Mouse (Mus musculus): ENCODE data around the gene Il13. TPM values are rescaled to one million over a fixed set of nuclear protein-coding genes. Genes with fewer than 3 reads are reported as not detected.

The Il13 gene
- total and polyA plus RNA-seq, 3 experiments = not detected

DNA sequence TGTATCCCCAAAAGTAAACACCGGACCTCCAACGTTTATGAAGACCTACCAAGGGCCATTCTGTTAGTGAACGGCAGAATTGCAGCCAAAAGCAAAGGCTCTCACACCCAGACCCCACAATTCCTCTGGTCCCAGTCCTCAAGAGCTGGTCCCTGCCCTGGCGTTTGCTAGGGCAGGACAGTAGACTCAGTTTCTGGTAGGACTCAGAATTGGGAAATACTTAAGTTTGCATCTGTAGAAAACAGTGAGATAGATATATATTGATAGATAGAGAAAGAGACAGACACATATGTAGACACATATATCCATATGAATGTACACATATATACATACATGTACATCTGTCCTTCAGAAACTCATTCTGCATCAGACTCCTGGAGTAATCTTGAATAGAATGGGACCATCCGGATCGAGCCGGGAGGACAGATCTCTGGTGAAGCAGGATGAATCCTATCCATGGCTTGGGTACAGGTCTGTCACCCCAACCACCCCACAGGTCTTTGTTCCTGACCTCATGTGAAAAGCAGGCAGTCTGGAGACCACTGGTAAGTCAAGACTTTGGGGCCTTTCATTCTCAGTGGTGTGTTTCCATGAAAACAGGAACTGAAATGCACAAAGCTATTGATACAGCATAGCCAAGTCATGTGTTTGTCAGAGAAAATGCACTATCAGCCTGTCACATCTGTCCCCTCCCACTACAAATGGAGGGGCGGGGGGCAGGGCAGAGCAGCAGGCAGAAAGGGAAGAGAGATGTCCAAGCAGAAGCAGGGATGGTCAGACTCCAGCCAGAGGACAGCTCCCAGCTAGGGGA is 17.5 kb downstream of the Il13 start (continued):
- TF ChIP-seq MYB (IDR thresholded peaks at IDR 0.05; ENCODE audit: low read depth, low read length) (no peak), ZNF384 (IDR thresholded peaks at IDR 0.05; ENCODE audit: low read depth, low read length) (no peak), POLR2AphosphoS2 (IDR thresholded peaks at IDR 0.05; ENCODE audit: low read length) (peak; percentile 97), GATA1 (IDR thresholded peaks at IDR 0.05; ENCODE audit: low read depth, low read length) (peak; percentile 92), MXI1 (IDR thresholded peaks at IDR 0.05; ENCODE audit: low read depth, low read length) (peak; percentile 96), CTCF (IDR thresholded peaks at IDR 0.05 in 2 of 3, conservative IDR thresholded peaks at IDR 0.05 in 1 of 3; ENCODE audit: control insufficient read depth in 1 of 3, insufficient read depth in 1 of 3, low read depth in 2 of 3, low read length in 3 of 3, poor library complexity in 1 of 3, severe bottlenecking in 1 of 3) (no peak), E2F4 (IDR thresholded peaks at IDR 0.05; ENCODE audit: borderline replicate concordance, low read depth, low read length) (no peak), MYC (IDR thresholded peaks at IDR 0.05; ENCODE audit: low read depth, low read length) (peak; percentile 90), CHD2 (IDR thresholded peaks at IDR 0.05; ENCODE audit: low read length) (peak; percentile 66), JUND (IDR thresholded peaks at IDR 0.05; ENCODE audit: low read depth, low read length) (no peak), ETS1 (IDR thresholded peaks at IDR 0.05; ENCODE audit: low read depth, low read length) (peak; percentile 97), NELFE (IDR thresholded peaks at IDR 0.05; ENCODE audit: low read depth, low read length) (peak; percentile 92), ZC3H11A (IDR thresholded peaks at IDR 0.05; ENCODE audit: low read depth, low read length) (no peak), TBP (IDR thresholded peaks at IDR 0.05; ENCODE audit: low read depth, low read length) (peak; percentile 95), POLR2A (IDR thresholded peaks at IDR 0.05; ENCODE audit: control insufficient read depth in 1 of 2, insufficient read depth in 1 of 2, low read depth in 1 of 2, low read length in 2 of 2, poor library complexity in 1 of 2) (peak; percentile 75 to 82; a peak in 3 of 4 replicates), MAX (IDR thresholded peaks at IDR 0.05; ENCODE audit: low read length) (peak; percentile 88), NRF1 (IDR thresholded peaks at IDR 0.05; ENCODE audit: insufficient read depth, low read depth, low read length, poor library complexity, severe bottlenecking) (0 out of 2 replicates have a peak, but pooled peaks have one; percentile 25), CHD1 (IDR thresholded peaks at IDR 0.05; ENCODE audit: low read depth, low read length) (peak; percentile 48; the same call in 1 of the 2 replicates), USF2 (IDR thresholded peaks at IDR 0.05; ENCODE audit: borderline replicate concordance in 1 of 2, insufficient read depth in 1 of 2, low read depth in 1 of 2, low read length in 2 of 2) (no peak), ZMIZ1 (IDR thresholded peaks at IDR 0.05; ENCODE audit: low read depth, low read length) (peak; percentile 97), USF1 (IDR thresholded peaks at IDR 0.05; ENCODE audit: low read depth, low read length) (peak; percentile 85), SIN3A (IDR thresholded peaks at IDR 0.05; ENCODE audit: low read length) (peak; percentile 99)

DNA sequence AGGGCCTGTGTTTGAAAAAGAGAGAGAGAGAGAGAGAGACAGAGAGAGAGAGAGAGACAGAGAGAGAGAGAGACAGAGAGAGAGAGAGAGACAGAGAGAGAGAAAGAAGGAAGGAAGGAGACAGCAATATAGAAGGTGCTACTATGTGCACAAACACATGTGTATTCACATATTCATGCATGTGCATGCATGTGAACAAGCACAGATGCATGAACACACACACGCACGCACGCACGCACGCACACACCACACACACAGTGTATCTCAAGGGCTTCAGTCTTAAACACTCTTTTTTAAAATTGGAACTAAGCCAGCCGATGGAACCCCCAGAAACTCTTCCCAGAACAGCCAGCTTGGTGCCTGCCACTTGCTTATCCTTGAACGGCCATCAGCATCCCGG is 18.9 kb downstream of the Il13 start:
- TF ChIP-seq RAD21 (IDR thresholded peaks at IDR 0.05; ENCODE audit: low read depth, low read length) = no peak
- TF ChIP-seq E2F4 (IDR thresholded peaks at IDR 0.05; ENCODE audit: borderline replicate concordance, low read depth, low read length) = no peak
- no peak for TF ChIP-seq ETS1 (IDR thresholded peaks at IDR 0.05; ENCODE audit: low read depth, low read length)
- no peak for TF ChIP-seq EP300 (IDR thresholded peaks at IDR 0.05; ENCODE audit: low read depth in 1 of 2, low read length in 2 of 2)
- no peak for TF ChIP-seq POLR2A (IDR thresholded peaks at IDR 0.05; ENCODE audit: control insufficient read depth in 1 of 2, insufficient read depth in 1 of 2, low read depth in 1 of 2, low read length in 2 of 2, poor library complexity in 1 of 2)
- no peak for TF ChIP-seq POLR2AphosphoS2 (IDR thresholded peaks at IDR 0.05; ENCODE audit: low read length)
- TF ChIP-seq JUND (IDR thresholded peaks at IDR 0.05; ENCODE audit: low read depth, low read length) = no peak
- TF ChIP-seq MYC (IDR thresholded peaks at IDR 0.05; ENCODE audit: low read depth, low read length) = 0 out of 2 replicates have a peak, but pooled peaks have one; percentile 22
- TF ChIP-seq SIN3A (IDR thresholded peaks at IDR 0.05; ENCODE audit: low read length) = peak; percentile 13; the same call in 1 of the 2 replicates
- TF ChIP-seq TAL1 (IDR thresholded peaks at IDR 0.05; ENCODE audit: low read length) = no peak
- TF ChIP-seq ZNF384 (IDR thresholded peaks at IDR 0.05; ENCODE audit: low read depth, low read length) = peak; percentile 20; the same call in 1 of the 2 replicates
- no peak for TF ChIP-seq MEF2A (IDR thresholded peaks at IDR 0.05; ENCODE audit: extremely low read depth, insufficient replicate concordance, low read depth, low read length, poor library complexity, severe bottlenecking)
- TF ChIP-seq ZC3H11A (IDR thresholded peaks at IDR 0.05; ENCODE audit: low read depth, low read length) = no peak
- TF ChIP-seq RCOR1 (IDR thresholded peaks at IDR 0.05; ENCODE audit: low read depth, low read length) = no peak
- TF ChIP-seq HCFC1 (IDR thresholded peaks at IDR 0.05; ENCODE audit: low read depth, low read length) = no peak
- TF ChIP-seq NRF1 (IDR thresholded peaks at IDR 0.05; ENCODE audit: insufficient read depth, low read depth, low read length, poor library complexity, severe bottlenecking) = no peak
- peak; percentile 53 for TF ChIP-seq MXI1 (IDR thresholded peaks at IDR 0.05; ENCODE audit: low read depth, low read length)
- TF ChIP-seq USF2 (IDR thresholded peaks at IDR 0.05; ENCODE audit: borderline replicate concordance in 1 of 2, insufficient read depth in 1 of 2, low read depth in 1 of 2, low read length in 2 of 2) = no peak
- TF ChIP-seq ELF1 (IDR thresholded peaks at IDR 0.05; ENCODE audit: low read depth, low read length) = no peak
- no peak for TF ChIP-seq CHD2 (IDR thresholded peaks at IDR 0.05; ENCODE audit: low read length)
- peak; percentile 39; the same call in 1 of the 2 replicates for TF ChIP-seq MAX (IDR thresholded peaks at IDR 0.05; ENCODE audit: low read length)
- no peak for TF ChIP-seq TCF12 (IDR thresholded peaks at IDR 0.05; ENCODE audit: low read depth, low read length)
- Histone ChIP-seq H3K4me1 (ENCODE audit: control insufficient read depth in 1 of 2, insufficient read depth in 2 of 2, low read length in 2 of 2) (peaks cover 34 to 43% of the 10 kb centered on the region in 2 experiments), H3K27ac (ENCODE audit: control insufficient read depth, low read depth, low read length) (peak overlapping the region; percentile 97), H3K79me2 (ENCODE audit: control insufficient read depth, insufficient read depth, low read length, poor library complexity) (peaks cover 22% of the 10 kb centered on the region), H3K9me3 (replicated peaks; ENCODE audit: insufficient read depth, low read length) (no peaks in the 10 kb centered on the region), H3K27me3 (ENCODE audit: control insufficient read depth in 1 of 2, insufficient read depth in 2 of 2, low read length in 2 of 2) (no peaks in the 10 kb centered on the region), H3K4me3 (ENCODE audit: control insufficient read depth in 1 of 2, insufficient read depth in 1 of 2, low read depth in 2 of 2, low read length in 2 of 2) (peak overlapping the region; percentile 83 to 97), H3K36me3 (ENCODE audit: control insufficient read depth in 1 of 2, insufficient read depth in 2 of 2, low read length in 2 of 2) (peaks cover 0 to 42% of the 10 kb centered on the region in 2 experiments), H3K9ac (ENCODE audit: control insufficient read depth, low read depth, low read length, poor library complexity, severe bottlenecking) (peak overlapping the region; percentile 88)
- DNase-seq (ENCODE audit: low read depth, low spot score) = no peak
